Mouse (Mus musculus) CH12.LX (cell line): ENCODE measurements around the gene Nle1.

ENCODE experiments used
- CHD1 ChIP-seq: IDR thresholded peaks from 2 replicates; pipeline ENCODE4 v1.6.1; 2012; ENCODE audit warnings: low read depth, low read length, improper control_type of control experiment, inconsistent platforms
- CTCF ChIP-seq, 2 experiments: IDR thresholded peaks in 1 of 2; conservative IDR thresholded peaks in 1 of 2; 2 replicates each; pipeline ENCODE4 v1.5.1; 2011 to 2012; ENCODE audit warnings: low read depth in 2 of 2, low read length in 2 of 2, improper control_type of control experiment in 1 of 2, inconsistent platforms in 1 of 2, mild to moderate bottlenecking in 1 of 2, moderate library complexity in 1 of 2
- POLR2A ChIP-seq: IDR thresholded peaks from 2 replicates; pipeline ENCODE4 v1.6.1; 2011; ENCODE audit warnings: low read depth, mild to moderate bottlenecking, improper control_type of control experiment, low read length
- TBP ChIP-seq: conservative IDR thresholded peaks from 2 replicates; pipeline ENCODE4 v1.6.1; 2011; ENCODE audit warnings: low read depth, low read length, improper control_type of control experiment

DNA sequence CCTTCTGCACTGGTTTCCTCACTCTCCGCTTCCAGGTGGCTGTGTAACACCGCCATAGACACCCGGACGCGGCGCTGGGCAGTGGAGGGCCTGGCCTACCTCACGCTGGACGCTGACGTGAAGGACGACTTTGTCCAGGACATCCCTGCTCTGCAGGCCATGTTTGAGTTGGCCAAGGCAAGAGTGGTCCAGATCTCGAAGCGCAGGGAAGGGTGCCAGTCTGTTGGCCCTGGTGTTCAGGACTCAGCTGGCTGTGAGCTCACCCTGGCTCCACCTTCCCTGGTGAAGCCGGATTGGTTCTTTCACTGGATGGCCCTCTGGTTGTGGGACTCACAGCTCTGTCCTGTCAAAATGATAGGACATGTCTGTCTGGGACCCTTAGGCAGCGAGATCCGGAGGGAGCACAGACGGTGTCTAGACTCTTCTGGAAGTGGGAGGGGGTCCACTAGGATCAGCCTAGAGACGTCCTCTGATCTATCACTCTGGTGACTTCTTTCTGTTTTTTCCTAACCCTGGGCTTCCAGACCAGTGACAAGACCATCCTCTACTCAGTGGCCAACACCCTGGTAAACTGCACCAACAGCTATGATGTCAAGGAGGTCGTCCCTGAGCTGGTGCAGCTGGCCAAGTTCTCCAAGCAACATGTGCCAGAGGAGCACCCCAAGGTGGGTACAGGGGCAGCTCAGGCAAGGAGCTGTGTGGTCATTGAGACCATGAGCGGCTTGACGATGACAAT lies 20.9 kb upstream of the Nle1 start:
- TF ChIP-seq CHD1: no peak
- TF ChIP-seq POLR2A: no peak
- no peak for TF ChIP-seq TBP
- TF ChIP-seq CTCF (conservative IDR thresholded peaks at IDR 0.05 in 1 of 2, IDR thresholded peaks at IDR 0.05 in 1 of 2; ENCODE audit: low read depth in 2 of 2, low read length in 2 of 2): no peak
